Mouse (Mus musculus): ENCODE data around the gene Mkks.
A peak's percentile ranks its signal among the peaks of the same experiment; 100 is the strongest.
"Not testable (repeated sequence)": the region's sequence is repeated elsewhere in the genome, so short reads cannot be mapped to it uniquely, and the experiment has no call there.

The Mkks gene

DNA sequence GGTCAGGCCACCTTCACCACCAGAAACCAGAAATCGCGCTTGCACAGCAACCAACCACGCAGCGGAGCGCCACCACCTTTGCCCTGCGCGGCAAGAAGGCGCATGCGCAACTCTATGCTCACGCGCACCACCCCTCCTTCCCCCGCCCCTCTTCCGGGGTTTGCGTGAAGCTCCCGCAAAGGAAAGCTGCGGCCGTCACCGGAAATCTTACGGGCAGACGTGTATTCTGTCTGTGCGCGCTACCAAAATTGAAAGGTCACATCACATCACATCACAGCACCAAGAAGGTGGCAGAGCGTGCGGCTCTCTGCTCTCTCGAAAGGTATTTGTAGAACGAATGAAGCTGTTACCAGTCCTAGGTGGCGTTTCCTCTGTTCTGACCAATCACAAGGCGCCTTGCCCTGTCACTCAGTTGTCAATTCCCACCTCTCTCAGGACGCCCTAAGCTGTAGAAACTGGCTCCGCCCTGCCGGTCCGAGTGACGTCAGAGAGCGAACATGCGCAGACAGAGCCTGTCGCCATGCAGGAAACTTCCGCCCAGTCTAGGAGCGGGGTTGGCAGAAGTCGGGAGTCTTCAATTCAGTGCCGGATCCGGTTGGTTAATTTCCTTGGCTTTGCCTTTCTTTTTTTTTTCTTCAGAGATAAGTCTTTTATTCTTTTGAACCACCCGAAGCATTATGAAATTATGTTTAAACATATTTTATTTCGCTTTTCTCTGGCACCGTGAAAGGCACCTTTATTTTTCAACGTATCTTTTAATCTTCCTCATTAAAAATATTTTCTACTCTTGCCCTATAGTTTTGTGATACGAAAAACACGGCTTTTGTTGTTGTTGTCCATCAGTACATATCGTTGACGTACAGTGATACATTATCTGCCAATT is at the start of gene Mkks, which contains the start of the genes Slx4ip and AL731706.1:
Gene Mkks (minus strand): TSS at position 322 of the 883 bp plus-strand sequence.
Gene Slx4ip (plus strand): TSS at position 151 of the 883 bp plus-strand sequence.
Gene AL731706.1 (minus strand): TSS at position 322 of the 883 bp plus-strand sequence.
- peak; percentile 99 for DNase-seq (ENCODE audit: low read depth, low spot score)

DNA sequence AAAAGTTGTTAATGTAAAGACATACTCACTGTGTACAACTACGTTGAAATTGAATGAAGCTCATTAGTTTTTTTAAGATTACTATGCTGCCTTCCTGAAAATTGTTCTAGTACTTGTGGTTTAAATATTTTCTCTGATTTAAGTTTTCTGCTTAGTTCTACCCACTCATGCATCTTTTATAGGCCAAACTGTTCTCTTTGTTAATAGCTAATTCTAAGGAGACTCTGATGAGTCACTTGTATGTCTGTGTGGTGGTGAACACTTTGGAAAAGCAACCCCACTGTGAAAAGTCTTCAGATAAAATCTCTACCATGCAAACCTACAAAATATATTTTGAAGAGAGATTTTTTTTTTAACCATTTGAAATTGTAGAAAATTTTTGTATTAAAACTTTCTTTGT is 47.1 kb upstream of the Mkks start:
- DNase-seq (ENCODE audit: low read depth, low spot score): no peak

DNA sequence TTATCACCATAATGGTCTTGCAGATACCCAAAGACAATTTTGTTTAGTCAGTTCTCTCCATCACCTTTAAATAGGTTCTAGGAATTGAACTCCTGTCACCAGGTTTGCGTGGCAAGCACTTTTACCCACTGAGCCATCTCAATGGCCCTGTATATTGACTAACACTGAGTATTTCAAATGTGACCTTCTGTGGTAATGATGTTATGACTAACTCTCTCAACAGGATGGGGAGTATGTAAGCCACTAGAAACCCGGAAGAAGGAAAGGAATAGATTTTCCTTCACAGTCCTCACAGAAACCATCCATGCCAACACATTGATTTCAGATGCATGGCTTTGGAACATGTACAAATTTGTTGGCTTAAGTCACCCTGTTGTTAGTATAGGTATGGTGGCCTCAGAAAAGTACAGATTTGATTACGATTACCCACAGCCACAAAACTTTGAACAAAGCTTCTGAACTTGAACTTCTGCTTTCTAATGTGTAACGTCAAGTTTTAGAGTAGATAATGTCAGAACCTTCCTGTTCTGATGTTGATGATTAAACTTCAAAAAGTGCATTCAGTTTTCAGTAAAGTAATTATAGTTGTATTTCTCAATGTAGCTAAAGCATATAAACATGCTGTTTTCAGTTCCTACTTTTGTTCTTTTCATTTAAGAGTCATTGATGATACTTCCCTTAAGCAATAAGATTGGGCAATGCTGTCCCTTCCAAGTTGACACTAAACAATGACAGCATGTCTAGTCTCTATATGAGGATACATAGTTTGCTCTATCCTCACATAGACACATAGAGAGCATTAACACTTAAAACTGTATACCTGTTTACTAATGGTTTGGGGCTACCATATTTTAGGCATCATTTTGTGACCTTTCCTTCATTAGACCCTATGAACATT is 45.5 kb upstream of the Mkks start:
- DNase-seq (ENCODE audit: low read depth, low spot score): no peak

GRCm38 (mm10) chr2:136921003-136921408 is 29.8 kb upstream of the Mkks start:
- DNase-seq (ENCODE audit: low read depth, low spot score): peak; percentile 79

GRCm38 (mm10) chr2:136920257-136920993 is 29.2 kb upstream of the Mkks start:
- peak; percentile 33 for DNase-seq (ENCODE audit: low read depth, low spot score)

DNA sequence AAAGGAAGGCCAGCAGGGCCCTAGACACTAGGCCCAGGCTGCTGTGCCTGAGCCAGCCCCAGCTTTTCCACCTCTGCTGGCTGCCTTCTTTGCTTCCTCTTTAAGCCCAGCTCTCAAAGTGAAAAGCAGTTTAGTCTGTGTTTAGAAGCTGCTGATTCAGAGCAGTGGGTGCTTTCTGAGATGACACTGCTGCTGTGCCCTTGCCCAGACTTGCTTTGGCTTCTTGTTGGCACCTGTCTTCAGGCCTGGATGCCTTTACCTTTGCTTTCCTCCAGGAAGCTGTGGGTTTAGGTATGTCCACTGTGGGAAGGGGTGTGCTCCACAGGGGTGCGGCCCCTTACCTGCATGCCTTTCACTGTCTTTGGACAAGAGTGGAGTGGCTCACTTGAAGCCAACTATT is 28.2 kb upstream of the Mkks start:
- no peak for DNase-seq (ENCODE audit: low read depth, low spot score)

DNA sequence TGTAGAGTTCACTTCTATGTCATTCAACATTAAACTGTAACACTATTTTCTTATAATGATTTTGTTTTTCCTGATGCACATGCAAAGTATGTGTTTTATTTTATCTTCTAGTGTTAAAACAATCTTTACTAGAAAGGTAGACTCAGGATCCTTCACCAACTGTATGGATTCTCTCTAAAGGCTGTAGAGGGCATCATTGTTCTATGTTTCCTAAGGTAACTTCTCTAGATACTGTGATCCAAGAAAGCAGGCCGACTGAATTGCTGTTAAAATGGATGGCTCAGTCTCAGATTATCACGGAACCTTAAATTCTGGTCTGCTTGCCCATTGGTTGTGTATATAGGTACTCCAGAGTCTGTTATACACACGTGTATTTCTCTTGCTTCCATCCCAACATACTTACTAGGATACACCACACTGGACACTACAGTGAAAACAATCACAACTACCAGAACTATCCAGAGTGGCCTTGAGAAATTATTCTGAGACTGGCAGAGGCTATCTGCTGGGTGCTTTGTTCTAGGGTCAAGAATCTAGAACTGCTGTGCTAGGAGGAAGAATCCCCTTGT is 23.2 kb upstream of the Mkks start:
- no peak for DNase-seq (ENCODE audit: low read depth, low spot score)

DNA sequence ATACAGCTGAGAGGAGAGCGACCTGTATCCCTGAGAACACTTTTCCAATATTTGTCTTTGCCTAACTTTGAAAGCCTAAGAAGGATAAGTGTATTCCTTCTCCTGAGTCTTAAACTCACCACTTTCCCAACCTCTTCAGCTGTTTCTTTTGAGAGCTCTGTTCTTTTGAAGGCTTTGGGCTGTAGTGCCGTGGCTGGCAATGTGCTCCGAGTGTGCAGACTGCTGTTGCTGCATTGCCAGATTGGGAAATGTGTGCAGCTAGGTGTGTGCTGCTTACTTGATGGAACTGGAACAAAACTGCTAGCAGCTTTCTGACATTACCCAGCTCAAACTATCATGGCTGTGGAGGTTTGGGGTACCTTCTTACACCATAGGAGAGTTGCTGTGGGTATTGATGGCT is 21.8 kb upstream of the Mkks start:
- DNase-seq (ENCODE audit: low read depth, low spot score): no peak

GRCm38 (mm10) chr2:136911958-136912411 is 20.8 kb upstream of the Mkks start:
- no peak for DNase-seq (ENCODE audit: low read depth, low spot score)

DNA sequence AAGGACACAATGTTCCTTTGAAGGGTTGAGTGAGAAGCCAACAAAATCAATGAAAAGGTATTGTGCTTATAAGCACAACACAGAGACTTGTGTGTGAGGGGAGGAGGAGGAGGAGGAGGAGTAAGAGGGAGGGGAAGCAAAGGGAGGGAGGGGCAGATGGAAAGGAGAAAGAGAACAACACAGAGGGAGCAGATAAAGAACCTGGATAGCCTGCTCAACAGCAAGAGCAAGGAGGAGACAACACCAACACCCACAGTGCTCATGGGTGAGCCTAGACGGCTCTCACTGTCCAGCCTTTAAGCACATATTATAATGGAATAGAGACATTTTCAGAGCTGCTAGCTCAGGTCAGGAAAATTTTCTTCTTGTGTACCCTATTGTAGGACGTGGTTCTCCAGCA is 18.1 kb upstream of the Mkks start:
- no peak for DNase-seq (ENCODE audit: low read depth, low spot score)

DNA sequence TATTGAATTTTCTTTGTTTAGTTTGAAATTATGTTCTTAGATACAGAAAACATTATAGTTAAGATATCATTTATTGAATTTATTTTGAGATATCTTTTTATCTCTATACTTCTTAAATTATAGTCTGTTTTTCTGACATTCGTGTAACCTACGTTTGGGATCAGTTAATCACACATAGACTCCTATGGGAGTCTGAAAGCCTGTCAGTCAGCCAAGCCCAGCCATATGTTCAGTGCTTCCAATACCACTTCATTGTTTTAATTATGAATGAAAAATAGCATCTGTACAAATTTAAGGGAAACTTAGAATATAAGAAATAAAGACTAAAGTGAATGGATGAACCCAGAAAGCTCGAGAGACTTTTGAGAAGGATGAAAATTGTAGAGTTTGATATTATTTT is 17.4 kb upstream of the Mkks start:
- DNase-seq (ENCODE audit: low read depth, low spot score): no peak

GRCm38 (mm10) chr2:136896131-136896530 is 4.9 kb upstream of the Mkks start:
- DNase-seq (ENCODE audit: low read depth, low spot score): no peak

DNA sequence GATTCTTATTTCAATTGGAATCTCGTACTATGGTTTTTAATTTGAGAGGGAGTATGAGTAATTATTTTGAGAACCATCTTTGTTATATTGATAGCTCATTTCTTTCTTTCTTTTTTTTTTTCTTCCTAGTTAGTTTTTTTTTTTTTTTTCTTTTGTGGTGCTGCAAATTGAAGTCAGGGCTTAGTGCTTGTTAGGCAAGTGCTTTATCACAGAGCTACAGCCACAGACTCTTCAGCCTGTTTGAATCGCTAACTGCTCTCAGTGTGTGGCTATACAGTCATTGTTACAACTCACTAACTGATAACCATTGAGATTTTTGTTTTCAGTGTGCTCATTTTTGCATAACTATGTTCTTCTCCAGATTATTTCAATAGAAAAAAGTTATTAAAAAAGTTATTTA is 3.3 kb upstream of the Mkks start:
- no peak for DNase-seq (ENCODE audit: low read depth, low spot score)

DNA sequence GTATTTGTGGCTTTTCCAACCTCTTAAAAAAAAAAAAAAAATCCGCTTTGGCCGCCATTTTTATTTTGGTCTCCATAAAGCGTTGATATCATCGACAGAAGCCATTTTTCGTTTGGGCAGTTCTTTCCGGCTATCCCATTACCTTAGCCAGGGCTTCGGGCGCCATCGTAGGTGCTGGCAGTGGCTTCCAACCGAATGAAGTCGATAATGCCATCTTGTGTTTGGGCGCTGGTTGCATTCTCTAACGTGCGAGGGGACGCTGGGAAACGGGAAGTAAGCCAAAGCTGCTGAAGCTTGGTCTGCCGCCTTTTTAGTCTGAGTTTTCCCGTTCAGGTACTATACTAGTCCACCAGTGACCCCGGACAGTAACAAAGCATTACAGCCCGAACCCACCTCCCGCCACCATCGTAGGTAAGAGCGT is 772 bp upstream of the Mkks start:
- peak; percentile 92 for DNase-seq (ENCODE audit: low read depth, low spot score)

GRCm38 (mm10) chr2:136890716-136891067 is 497 bp downstream of the Mkks start:
- not testable (repeated sequence) for DNase-seq (ENCODE audit: low read depth, low spot score)

DNA sequence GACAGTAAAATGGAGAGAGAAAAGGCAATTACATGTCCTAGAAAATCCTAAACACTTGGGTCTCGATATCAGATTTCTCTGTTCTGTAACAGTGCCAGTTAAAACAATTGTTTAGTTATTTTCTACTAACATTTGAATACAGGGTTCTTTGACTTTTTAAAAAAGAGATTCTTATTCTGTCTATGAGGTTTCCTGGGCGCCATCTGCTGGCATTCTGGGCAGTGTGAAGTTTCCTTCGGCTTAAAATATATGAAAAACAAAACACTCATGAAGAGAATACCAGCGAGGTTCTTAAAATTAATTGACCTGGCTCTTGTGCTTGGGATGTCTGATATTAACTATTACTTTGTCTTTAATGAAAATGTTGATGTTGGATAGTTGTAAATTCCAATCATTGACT is 4.3 kb downstream of the Mkks start:
- no peak for DNase-seq (ENCODE audit: low read depth, low spot score)

GRCm38 (mm10) chr2:136885579-136885978 is 5.6 kb downstream of the Mkks start, which contains the start of gene AL731706.2:
AL731706.2 (minus strand) TSS chr2:136885679.
- no peak for DNase-seq (ENCODE audit: low read depth, low spot score)

- DNase-seq (ENCODE audit: low read depth, low spot score): no peak
These were observed 36.4 kb downstream of the Mkks start for GRCm38 (mm10) chr2:136854543-136855388.

- DNase-seq (ENCODE audit: low read depth, low spot score): no peak
These were observed 40.8 kb downstream of the Mkks start for GRCm38 (mm10) chr2:136850366-136850765.

- no peak for DNase-seq (ENCODE audit: low read depth, low spot score)
These were observed 53.2 kb downstream of the Mkks start for GRCm38 (mm10) chr2:136837994-136838393.

Data from c-Kit-negative CD71-positive TER-119-positive erythroid progenitor cells, embryonic 14.5 days (primary cell).